Mouse (Mus musculus): Measurements from ENCODE around the gene Cdh8. TPM values are rescaled to one million over a fixed set of nuclear protein-coding genes. Genes with fewer than 3 reads are reported as not detected.

The Cdh8 gene
- total and polyA plus RNA-seq, 3 experiments, result not detected

GRCm38 (mm10) chr8:99393908-99394307, 22.4 kb downstream of the Cdh8 start:
- H3K27me3 ChIP-seq (ENCODE audit: control insufficient read depth in 1 of 2, insufficient read depth in 2 of 2, low read length in 2 of 2), result no peaks in the 10 kb centered on the region
- TF ChIP-seq TAL1 (IDR thresholded peaks at IDR 0.05; ENCODE audit: low read length) (no peak), USF1 (IDR thresholded peaks at IDR 0.05; ENCODE audit: low read depth, low read length) (no peak), SMC3 (IDR thresholded peaks at IDR 0.05; ENCODE audit: low read depth, low read length) (no peak), CTCF (IDR thresholded peaks at IDR 0.05 in 2 of 3, conservative IDR thresholded peaks at IDR 0.05 in 1 of 3; ENCODE audit: control insufficient read depth in 1 of 3, insufficient read depth in 1 of 3, low read depth in 2 of 3, low read length in 3 of 3, poor library complexity in 1 of 3, severe bottlenecking in 1 of 3) (no peak), ELF1 (IDR thresholded peaks at IDR 0.05; ENCODE audit: low read depth, low read length) (no peak), MAFK (IDR thresholded peaks at IDR 0.05; ENCODE audit: borderline replicate concordance, low read depth, low read length) (no peak), MYB (IDR thresholded peaks at IDR 0.05; ENCODE audit: low read depth, low read length) (no peak)
- no peaks in the 10 kb centered on the region for H3K4me1 ChIP-seq (ENCODE audit: control insufficient read depth in 1 of 2, insufficient read depth in 2 of 2, low read length in 2 of 2)
- H3K36me3 ChIP-seq (ENCODE audit: control insufficient read depth in 1 of 2, insufficient read depth in 2 of 2, low read length in 2 of 2), result no peaks in the 10 kb centered on the region
- DNase-seq (ENCODE audit: low read depth, low spot score), result no peak
- H3K27ac ChIP-seq (ENCODE audit: control insufficient read depth, low read depth, low read length), result no peak overlapping the region
- no peak overlapping the region for H3K9ac ChIP-seq (ENCODE audit: control insufficient read depth, low read depth, low read length, poor library complexity, severe bottlenecking)
- H3K4me3 ChIP-seq (ENCODE audit: control insufficient read depth in 1 of 2, insufficient read depth in 1 of 2, low read depth in 2 of 2, low read length in 2 of 2), result no peak overlapping the region
- no peaks in the 10 kb centered on the region for H3K9me3 ChIP-seq (replicated peaks; ENCODE audit: insufficient read depth, low read length)
- H3K79me2 ChIP-seq (ENCODE audit: control insufficient read depth, insufficient read depth, low read length, poor library complexity), result no peaks in the 10 kb centered on the region

DNA sequence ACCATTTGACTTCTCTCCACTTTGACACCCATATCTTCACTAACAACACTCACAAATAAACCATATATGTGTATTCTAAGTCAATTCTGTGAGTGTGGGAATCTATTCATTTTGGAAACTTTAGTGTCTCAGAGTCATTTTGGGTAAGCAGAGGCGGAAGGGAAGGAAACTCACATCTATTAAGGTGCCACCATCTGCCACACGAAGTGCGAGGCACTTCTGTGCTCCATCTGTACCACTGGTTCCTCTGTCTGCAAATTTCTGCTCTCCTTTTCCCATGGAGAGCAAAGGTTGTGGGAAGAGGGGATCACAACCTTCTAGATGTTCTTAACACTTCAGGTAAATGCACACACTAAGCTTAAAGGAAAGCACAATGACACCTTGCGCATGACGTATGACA, 46.2 kb downstream of the Cdh8 start:
- H3K9ac ChIP-seq (ENCODE audit: control insufficient read depth, low read depth, low read length, poor library complexity, severe bottlenecking), result no peak overlapping the region
- no peaks in the 10 kb centered on the region for H3K27me3 ChIP-seq (ENCODE audit: control insufficient read depth in 1 of 2, insufficient read depth in 2 of 2, low read length in 2 of 2)
- TF ChIP-seq TCF12 (IDR thresholded peaks at IDR 0.05; ENCODE audit: low read depth, low read length) (no peak), POLR2AphosphoS2 (IDR thresholded peaks at IDR 0.05; ENCODE audit: low read length) (no peak), SIN3A (IDR thresholded peaks at IDR 0.05; ENCODE audit: low read length) (no peak), MAZ (IDR thresholded peaks at IDR 0.05; ENCODE audit: low read depth, low read length) (no peak), ZMIZ1 (IDR thresholded peaks at IDR 0.05; ENCODE audit: low read depth, low read length) (no peak), MAX (IDR thresholded peaks at IDR 0.05; ENCODE audit: low read length) (no peak), RAD21 (IDR thresholded peaks at IDR 0.05; ENCODE audit: low read depth, low read length) (no peak), NRF1 (IDR thresholded peaks at IDR 0.05; ENCODE audit: insufficient read depth, low read depth, low read length, poor library complexity, severe bottlenecking) (no peak), ELF1 (IDR thresholded peaks at IDR 0.05; ENCODE audit: low read depth, low read length) (no peak), NELFE (IDR thresholded peaks at IDR 0.05; ENCODE audit: low read depth, low read length) (no peak), CTCF (IDR thresholded peaks at IDR 0.05 in 2 of 3, conservative IDR thresholded peaks at IDR 0.05 in 1 of 3; ENCODE audit: control insufficient read depth in 1 of 3, insufficient read depth in 1 of 3, low read depth in 2 of 3, low read length in 3 of 3, poor library complexity in 1 of 3, severe bottlenecking in 1 of 3) (no peak), UBTF (IDR thresholded peaks at IDR 0.05; ENCODE audit: borderline replicate concordance, insufficient read depth, low read depth, low read length) (no peak), MYC (IDR thresholded peaks at IDR 0.05; ENCODE audit: low read depth, low read length) (no peak), ZNF384 (IDR thresholded peaks at IDR 0.05; ENCODE audit: low read depth, low read length) (no peak), CHD1 (IDR thresholded peaks at IDR 0.05; ENCODE audit: low read depth, low read length) (no peak), MXI1 (IDR thresholded peaks at IDR 0.05; ENCODE audit: low read depth, low read length) (no peak)
- H3K79me2 ChIP-seq (ENCODE audit: control insufficient read depth, insufficient read depth, low read length, poor library complexity), result no peaks in the 10 kb centered on the region
- no peak overlapping the region for H3K4me3 ChIP-seq (ENCODE audit: control insufficient read depth in 1 of 2, insufficient read depth in 1 of 2, low read depth in 2 of 2, low read length in 2 of 2)
- no peaks in the 10 kb centered on the region for H3K9me3 ChIP-seq (replicated peaks; ENCODE audit: insufficient read depth, low read length)
- H3K4me1 ChIP-seq (ENCODE audit: control insufficient read depth in 1 of 2, insufficient read depth in 2 of 2, low read length in 2 of 2), result no peaks in the 10 kb centered on the region
- no peak for DNase-seq (ENCODE audit: low read depth, low spot score)
- H3K27ac ChIP-seq (ENCODE audit: control insufficient read depth, low read depth, low read length), result no peak overlapping the region
- no peaks in the 10 kb centered on the region for H3K36me3 ChIP-seq (ENCODE audit: control insufficient read depth in 1 of 2, insufficient read depth in 2 of 2, low read length in 2 of 2)
